Mouse (Mus musculus): ENCODE results near the gene Rnf24. TPM values are rescaled to one million over a fixed set of nuclear protein-coding genes. Genes with fewer than 3 reads are reported as not detected.
"Not testable (repeated sequence)": the region's sequence is repeated elsewhere in the genome, so short reads cannot be mapped to it uniquely, and the experiment has no call there.

The Rnf24 gene
- polyA plus RNA-seq, 1 experiment = 21.8 TPM

DNA sequence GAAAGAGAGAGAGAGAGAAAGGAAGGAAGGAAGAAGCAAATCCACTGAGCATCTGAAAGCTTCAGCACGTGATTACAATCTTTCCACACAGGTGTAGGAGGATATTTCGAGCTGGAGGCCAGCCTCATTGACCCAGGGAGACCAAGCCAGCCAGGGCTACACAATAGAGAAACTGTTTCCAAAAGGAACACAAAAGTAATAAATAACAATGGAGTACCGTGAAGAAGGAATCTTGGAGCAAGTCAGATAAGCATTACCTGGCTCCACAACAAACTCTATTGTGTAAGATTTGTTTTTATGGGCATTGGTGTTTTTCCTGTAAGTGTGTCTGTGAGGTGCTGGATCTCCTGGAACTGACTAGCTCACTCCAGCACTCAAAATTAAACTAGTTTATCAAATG, 7.1 kb downstream of the Rnf24 start:
- no peak for DNase-seq (ENCODE audit: extremely low spot score in 1 of 2, low spot score in 1 of 2)

DNA sequence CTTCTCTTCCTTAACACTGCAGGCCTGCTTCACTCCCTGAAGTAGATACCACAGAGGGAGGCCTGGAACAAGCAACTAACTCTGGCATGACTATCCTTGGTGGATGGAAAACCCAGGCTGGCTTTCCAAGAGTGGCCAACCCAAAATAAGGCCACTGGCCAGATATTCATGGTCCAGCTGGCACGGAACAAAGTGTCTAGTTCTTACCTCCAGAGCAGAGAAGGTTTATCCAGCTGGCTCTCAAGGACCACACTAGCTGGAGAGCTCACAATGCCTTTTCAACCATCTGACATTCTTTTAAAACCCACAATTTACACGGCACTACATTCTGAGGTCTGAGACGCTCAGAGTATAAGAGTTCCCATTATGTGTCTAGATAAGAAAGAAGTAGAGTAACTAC, 8.2 kb downstream of the Rnf24 start:
- peak in 1 of 2 experiments; percentile 42 for DNase-seq (ENCODE audit: extremely low spot score in 1 of 2, low spot score in 1 of 2)

DNA sequence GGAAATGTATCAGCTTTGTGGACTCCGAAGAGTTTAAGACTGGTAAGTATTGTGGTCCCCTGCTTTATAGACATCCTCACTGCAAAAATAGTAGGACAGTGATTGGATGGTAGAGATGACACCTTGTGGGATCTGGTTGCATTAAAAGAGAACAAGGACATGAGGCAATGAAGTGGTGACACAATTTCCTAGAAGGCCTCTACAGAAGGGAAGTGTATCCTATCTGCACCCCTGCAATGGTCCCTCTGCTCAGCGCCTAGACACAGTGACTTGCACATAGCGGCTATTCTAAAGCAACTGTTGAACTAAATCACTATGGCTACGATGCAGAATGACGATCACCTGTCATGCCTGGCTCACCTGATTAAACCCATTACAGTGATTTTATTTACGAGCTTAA, 15.1 kb downstream of the Rnf24 start:
- no peak for DNase-seq (ENCODE audit: extremely low spot score in 1 of 2, low spot score in 1 of 2)

DNA sequence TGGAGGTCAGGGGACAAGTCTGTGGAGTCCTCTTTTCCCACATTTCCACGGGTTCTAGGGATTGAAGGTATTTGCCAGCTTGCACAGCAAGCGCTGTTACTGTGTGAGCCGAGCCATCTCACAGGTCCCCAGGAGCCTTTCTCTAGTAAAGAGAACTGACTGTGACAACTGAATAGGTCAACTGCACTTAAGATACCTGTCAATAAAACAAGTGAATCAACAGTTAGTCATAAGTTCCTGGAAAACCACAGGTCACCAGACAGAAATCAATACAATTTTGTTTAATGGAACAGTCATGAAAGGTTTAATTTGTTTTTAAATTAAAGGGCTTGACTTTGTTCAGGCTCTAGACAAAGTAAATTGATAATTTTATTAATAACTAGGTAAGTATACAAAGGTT, 22.1 kb downstream of the Rnf24 start:
- no peak for DNase-seq (ENCODE audit: extremely low spot score in 1 of 2, low spot score in 1 of 2)

DNA sequence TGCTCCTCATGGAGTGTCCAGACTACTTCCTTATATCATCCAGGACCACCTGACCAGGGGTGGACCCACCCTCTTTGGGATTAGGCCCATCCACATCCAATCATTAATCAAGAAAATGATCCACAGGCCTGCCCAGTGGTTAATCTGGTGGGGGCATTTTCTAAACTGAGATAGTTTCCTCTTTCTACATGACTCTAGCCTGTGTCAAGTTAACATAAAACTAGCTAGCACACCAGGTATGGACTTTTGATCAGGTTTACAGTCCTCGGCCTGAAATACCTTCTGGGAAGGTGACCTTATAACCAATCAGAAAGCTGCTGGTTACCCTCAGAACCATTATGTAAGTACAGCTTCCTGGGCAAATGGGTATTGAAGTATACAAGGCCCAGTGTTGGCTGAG, 23.7 kb downstream of the Rnf24 start:
- no peak for DNase-seq (ENCODE audit: extremely low spot score in 1 of 2, low spot score in 1 of 2)

DNA sequence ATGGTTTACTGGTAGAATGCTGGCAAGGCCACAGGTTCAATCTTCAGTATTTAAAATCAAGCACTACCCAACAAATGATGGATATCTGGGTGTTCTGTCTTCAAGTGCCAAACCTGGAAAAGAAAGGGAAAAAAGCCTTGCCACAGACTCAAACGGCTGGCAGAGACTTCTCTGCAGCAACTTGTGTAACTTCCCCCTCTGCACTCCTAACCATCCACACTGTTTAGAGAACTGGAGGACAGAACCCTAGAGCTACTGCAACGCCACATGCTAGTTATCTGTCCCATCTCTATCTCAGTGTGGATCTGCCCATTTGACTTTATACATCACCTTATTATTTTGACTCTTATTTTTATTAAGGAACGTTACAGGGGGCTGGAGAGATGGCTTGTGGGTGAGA, 26.6 kb downstream of the Rnf24 start:
- no peak for DNase-seq (ENCODE audit: extremely low spot score in 1 of 2, low spot score in 1 of 2)

DNA sequence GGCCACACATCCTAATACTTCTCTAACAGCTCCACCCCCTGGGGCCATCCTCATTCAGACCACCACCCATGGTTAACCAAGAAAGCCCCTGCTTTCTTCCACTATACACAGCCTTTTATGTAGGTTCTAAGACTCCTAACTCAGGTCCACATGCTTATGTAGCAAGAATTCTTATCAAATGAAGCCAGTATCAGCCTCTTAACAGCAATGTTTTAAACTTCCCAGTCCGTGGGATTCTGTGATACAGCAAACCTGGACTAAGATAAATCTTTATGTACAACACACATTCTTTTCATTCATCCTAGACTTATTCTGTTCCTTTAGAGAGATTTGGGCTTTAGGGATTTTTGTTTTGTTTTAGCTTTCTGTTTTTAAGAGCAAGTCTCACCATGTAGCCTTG, 29.0 kb downstream of the Rnf24 start:
- no peak for DNase-seq (ENCODE audit: extremely low spot score in 1 of 2, low spot score in 1 of 2)

DNA sequence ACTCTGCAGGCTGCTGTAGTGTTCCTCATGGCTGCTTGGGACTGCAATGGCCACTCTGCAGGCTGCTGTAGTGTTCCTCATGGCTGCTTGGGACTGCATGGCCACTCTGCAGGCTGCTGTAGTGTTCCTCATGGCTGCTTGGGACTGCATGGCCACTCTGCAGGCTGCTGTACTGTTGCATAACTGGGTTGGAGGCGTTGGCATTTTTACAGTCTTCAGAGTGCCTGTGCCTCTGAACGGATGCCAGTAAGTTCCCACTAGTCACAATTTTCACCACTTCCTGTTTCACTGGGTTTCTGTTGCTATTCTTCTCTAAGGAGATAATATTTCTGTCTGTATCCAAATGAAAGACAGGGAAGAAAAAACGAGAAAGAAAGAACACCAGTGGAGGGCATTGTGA, 31.5 kb downstream of the Rnf24 start:
- DNase-seq (ENCODE audit: extremely low spot score in 1 of 2, low spot score in 1 of 2) = peak; percentile 67 to 84

DNA sequence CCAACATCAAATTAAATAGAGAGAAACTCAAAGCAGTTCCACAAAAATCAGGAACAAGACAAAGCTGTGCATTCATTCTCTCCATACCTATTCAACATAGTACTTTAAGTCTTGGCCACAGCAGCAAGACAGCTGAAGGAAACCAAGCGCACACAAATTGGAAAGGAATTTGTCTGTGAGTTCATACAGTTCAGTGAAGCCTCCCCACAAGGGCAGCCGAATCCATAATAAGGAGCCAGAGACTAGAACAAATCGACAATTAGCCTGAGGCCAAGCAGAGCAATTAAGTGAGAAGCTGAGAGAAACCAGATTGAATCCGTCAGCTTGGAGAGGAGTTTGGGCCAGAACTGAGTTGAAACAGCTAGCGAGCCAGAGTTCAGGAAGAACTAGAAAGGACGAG, 33.3 kb downstream of the Rnf24 start:
- DNase-seq (ENCODE audit: extremely low spot score in 1 of 2, low spot score in 1 of 2) = no peak

DNA sequence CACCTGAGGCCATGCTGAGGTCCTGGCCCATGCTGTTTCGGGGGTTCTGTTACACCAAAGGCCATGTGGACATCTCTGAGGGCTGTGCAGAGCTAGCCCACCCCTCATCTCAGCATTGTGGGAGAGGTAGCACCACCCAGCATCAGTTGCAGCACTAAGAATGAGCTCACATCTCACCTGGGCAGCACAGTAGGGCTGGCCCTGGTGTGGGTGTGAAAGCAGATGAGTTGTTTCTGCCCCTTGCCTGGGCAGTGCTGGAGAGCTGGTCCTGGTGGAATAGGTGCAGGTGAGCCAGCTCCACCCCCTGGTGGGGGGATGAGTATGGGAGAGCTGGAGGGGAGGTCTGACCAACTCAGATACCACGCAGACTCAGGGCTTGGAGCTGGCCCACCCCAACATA, 36.5 kb downstream of the Rnf24 start:
- DNase-seq (ENCODE audit: extremely low spot score in 1 of 2, low spot score in 1 of 2) = no peak

DNA sequence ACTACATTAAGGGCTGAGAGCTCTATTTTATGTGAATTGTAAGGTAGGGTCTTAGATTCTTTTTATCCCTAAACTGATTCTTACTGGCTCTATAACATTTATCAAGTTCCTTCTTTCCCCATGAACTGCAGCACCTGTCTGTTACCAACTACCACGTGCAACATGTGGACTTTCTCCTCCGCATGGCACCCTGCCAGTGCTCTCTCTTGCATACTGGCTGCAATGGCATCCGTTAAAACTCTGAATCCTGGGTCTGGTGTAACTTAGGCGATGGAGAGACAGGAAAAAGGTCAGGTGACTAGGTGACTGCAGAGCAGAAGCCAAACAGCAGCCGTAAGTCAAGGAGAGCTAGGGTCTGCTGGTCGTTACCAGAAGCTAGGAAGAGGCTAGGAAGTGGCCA, 43.4 kb downstream of the Rnf24 start:
- no peak for DNase-seq (ENCODE audit: extremely low spot score in 1 of 2, low spot score in 1 of 2)

DNA sequence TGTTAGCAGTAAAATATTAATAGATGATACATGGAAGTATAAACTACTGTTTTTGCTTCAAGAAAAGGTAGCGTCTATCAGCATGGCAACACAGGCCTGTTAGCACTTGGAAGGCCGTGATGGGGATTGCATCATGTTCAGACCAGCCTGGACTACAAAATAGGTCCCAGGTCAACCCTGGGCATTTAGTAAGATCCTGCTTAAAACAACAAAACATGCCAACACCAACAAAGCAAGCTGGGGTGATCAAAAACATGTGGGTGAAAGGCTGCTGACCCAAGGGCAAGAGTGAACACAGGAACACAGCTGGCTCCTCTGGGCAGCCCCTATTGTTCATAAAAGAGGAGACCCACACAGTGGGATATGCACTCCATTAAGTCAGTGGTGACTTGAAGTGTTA, 44.9 kb downstream of the Rnf24 start:
- no peak for DNase-seq (ENCODE audit: extremely low spot score in 1 of 2, low spot score in 1 of 2)

DNA sequence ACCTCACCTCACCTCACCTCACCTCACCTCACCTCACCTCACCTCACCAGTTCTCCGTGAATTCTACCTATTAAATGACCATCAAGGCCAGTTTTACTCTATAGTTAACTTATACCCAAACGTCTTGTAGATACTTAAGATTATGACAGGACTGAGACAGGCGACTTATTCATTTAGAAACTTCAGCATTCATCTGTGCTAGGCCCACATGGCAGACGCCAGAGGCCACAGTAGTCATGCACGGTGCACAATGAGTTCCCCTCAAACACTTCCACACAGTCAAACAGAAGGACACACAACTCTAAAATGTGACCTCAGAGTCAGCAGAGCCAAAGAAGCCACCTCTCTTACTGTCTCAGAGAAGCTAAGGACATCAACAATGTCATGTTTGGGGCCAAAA, 45.3 kb downstream of the Rnf24 start:
- DNase-seq (ENCODE audit: extremely low spot score in 1 of 2, low spot score in 1 of 2) = no peak

DNA sequence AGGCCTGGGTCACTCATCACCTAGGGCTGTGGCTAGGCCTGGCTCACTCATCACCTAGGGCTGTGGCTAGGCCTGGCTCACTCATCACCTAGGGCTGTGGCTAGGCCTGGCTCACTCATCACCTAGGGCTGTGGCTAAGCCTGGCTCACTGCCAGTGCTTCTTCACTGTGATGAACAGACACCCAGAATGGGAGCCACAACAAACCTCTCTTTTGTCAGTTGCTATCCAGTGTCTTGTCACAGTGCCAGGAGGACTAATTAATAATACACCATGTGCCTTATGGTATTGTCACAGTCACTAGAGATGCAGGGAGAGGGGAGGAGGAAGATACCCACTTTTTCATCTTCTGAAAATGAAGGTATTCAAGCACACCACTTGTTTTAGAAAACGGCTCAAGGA, 47.5 kb downstream of the Rnf24 start:
- not testable (repeated sequence) for DNase-seq (ENCODE audit: extremely low spot score in 1 of 2, low spot score in 1 of 2)

DNA sequence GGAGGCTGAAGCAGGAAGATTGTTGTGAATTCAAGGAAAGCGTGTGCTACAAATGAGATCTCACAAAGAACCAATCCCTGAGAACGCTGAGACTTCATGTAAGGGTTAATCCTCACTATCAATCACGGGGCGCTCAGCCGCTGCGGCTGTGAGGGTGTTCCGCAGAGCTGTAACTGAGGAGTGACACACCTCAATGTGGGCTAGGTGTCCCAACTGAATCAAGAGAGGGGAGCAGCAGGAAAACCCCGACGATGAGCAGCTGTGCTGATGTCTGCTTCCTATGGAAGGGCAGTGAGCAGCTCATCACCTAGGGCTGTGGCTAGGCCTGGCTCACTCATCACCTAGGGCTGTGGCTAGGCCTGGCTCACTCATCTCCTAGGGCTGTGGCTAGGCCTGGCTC, 48.2 kb downstream of the Rnf24 start:
- DNase-seq (ENCODE audit: extremely low spot score in 1 of 2, low spot score in 1 of 2) = no peak

DNA sequence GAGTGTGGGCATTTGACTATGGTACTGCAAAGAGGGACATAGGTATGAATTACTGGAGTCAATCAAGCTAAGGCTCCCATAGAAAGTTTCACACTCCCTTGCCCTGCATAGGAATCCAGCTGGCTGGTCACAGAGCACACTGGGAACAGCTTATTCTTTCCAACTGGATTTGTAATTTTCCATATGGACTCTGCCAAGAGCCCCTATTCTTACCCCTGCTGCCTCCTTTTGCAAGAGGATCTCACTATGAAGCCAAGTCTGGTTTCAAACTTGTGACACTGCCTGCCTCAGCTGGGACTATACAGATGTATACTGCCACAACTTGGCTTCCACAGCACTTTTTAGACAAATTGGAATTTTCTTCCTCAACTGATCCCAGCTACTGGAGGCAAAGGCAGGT, 51.1 kb downstream of the Rnf24 start:
- DNase-seq (ENCODE audit: extremely low spot score in 1 of 2, low spot score in 1 of 2) = no peak

DNA sequence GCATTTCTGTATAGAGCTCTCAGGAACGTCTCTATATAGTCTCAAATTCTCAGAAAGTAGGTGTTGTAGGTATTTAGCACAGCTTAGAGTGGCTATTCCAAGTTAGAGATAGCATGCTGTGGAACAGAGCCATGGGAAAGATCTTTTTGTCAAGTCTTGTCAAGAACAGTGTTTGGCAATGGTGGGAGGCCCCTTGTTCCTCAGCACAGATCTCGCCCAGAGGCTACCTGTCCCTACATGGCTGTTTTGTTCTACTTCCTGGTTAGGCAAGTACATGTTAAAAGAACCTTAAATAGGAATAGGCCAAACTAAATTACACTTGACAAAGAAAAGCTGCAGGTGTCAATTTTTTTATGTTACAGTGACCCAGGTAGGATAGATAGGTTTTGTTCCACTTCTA, 52.2 kb downstream of the Rnf24 start:
- DNase-seq (ENCODE audit: extremely low spot score in 1 of 2, low spot score in 1 of 2) = no peak

DNA sequence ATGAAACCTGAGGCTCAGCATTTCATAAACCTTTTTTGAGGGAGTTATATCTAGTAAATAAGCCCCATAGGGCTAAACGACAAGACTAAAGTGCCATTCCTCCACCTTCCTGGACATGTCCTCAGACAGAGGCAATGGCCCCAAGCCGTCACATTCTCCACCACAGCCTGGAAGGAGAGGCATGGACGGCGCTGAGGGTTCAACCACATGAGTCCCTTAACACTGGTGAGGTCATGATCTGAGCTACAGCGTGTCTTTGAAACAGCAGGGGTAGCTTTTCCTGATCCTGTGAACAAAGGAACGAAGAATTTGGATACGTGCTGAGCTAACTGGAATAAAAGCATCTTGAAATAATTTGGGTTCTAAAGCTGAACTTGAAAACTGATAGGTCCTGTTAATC, 54.0 kb downstream of the Rnf24 start:
- DNase-seq (ENCODE audit: extremely low spot score in 1 of 2, low spot score in 1 of 2) = not testable (repeated sequence)

DNA sequence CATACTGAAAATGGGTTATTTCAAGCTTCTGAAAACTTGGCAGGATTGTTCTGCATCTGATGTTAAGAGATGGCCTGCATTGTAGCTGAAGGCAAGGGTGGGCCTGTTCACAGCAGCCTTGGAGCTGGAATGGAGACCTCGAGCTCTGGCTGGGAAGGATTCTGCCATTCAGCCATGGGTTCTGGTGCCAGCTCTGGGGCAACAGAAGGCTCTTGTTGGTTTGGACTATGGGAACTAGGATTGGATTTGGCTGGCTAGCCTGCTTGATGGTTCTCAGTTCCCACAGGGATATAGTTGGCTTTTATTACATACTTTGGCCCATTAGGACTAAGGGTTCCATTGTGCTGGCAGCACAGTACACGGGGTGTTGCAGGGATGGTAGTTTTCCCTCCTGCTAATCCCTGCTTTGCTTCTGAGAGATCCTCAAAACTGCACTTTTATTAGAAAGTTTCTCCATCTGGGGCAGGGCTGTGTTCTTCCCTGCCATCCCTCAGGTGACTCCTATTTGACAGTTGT, 55.9 kb downstream of the Rnf24 start:
- DNase-seq (ENCODE audit: extremely low spot score in 1 of 2, low spot score in 1 of 2) = no peak

DNA sequence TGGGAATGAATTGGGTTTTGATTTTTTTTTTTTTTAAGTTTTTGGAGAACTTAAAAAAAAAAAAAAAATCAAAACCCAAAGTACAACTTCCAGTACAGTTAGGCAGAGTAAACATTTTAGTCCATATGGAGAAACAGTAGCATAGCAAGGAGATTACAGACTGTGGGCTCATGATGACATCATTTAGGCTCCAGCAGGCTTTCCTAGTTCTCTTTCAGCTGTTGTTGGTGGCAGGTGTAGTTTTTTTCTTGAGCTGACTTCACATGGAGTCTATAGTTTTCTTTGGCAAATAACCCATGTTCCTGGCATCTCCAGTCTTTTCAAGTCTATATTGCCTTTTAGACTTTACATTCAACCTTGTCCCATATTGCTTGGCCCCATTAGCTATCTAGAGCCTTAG, 62.0 kb downstream of the Rnf24 start:
- DNase-seq (ENCODE audit: extremely low spot score in 1 of 2, low spot score in 1 of 2) = no peak

DNA sequence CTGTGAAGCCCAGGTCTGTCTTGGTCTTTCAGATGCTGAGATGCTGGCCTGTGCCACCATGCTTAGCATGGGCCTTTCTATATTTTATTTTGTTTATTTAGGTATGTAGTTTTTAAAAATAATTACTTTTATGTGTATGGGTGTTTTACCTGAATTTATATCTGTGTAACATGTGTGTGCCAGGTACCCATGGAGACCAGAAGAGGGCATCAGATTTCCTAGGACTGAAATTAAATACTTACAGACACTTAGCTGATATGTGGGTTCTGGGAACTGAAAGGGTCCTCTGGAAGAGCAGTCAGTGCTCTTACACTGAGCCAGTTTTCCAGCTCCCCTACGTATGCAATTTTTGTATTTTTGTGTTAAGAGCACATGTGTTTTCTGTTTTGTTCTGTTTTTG, 66.4 kb downstream of the Rnf24 start:
- DNase-seq (ENCODE audit: extremely low spot score in 1 of 2, low spot score in 1 of 2) = no peak

DNA sequence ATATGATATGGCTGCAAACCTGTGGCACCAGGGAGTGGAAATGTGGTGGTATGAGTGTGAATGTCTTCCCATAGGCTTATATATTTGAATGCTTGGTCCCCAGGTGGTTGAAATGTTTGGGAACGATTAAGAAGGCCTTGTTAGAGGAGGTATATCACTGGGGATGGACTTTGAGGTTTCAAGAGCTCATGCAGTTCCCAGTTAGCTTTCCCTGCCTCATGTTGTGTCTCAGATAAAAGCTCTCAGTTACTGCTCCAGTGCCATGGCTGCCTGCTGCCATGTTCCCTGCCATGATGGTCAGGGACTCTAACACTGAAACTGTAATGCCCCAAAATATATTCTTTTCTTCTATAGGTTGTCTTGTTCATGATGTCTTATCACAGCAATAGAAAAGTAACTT, 71.1 kb downstream of the Rnf24 start:
- no peak for DNase-seq (ENCODE audit: extremely low spot score in 1 of 2, low spot score in 1 of 2)

DNA sequence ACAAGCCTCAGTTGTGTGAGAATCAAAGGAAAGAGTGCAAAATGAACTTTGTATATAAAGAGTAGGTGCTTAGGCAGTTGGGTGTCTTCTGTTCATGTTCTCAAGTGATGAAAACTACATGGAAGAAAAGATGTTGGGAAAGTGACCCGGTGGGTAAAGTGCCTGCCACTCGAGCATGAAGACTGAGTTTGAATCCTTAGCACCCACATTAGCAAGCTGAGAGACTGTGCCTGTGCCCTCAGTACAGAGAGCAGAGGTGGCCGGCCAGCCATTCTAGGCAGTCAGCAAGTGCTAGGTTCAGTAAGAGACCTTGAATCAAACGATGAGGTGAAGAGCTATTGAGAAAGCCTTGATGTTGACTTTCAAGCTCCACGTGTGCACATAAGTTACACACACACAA, 76.0 kb downstream of the Rnf24 start:
- no peak for DNase-seq (ENCODE audit: extremely low spot score in 1 of 2, low spot score in 1 of 2)

DNA sequence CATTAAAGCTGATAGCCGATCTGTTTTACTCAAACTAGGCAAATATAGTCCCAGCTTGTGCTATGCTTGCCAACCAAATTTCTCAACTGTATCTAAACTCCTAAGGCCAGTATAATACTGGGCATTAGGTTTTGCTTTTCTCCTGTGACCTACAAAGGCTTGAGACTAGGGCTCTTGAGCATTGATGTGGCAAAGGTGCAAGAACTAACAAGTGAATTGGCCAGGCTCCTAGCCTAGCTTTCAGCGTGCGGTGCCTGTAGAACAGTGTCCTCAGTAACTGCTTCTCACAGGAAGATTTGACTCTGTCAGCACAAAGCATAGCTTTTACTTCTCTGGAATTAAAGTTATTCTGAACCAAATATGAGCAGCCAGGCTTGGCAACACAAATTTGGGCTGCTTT, 77.2 kb downstream of the Rnf24 start:
- DNase-seq (ENCODE audit: extremely low spot score in 1 of 2, low spot score in 1 of 2) = no peak

Measured in frontal cortex, adult 2 months (tissue).